Mouse (Mus musculus): ENCODE measurements at regions not wholly inside any gene's neighbourhood (a gene's known extent, or its start where the extent isn't known, plus 50 kb on each side); places are given as distances from the start of the nearest gene placed in this dataset.

DNA sequence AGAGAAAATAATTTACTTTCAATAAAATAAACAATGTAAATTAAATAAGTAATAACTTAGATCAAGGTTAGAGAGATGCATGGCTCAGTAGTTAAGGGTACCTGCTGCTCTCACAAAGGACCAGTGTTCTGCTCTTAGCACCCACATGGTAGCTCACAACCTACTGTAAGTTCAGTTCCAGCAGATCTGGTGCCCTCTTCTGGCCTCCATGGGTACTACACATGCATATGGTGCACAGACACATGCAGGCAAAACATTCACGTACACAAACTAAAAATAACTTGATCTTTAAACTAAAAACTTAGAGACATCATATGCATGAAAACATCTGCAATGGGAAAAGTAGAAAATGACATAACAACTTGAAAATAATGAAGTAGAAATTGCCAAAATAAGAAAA lies 184.2 kb upstream of the Ank start:
- DNase-seq: no peak

GRCm38 (mm10) chr15:27303856-27304255 lies 162.6 kb upstream of the Ank start:
- no peak for DNase-seq

DNA sequence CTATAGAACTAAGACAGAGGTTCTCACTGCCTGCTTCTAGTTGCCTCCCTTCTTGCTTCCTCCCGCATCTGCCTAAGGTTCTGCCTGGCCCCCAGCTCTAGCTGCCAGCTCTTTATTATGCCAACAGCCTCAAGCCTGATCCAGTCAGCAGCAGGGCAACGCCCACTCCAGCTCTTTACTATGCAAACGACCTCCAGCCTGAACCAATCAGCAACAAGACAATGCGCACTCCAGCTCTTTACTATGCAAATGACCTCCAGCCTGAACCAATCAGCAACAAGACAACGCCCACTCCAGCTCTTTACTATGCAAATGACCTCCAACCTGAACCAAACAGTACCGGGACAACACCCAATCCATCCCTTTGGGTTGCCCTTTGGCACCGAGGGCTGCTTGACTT lies 162.2 kb upstream of the Ank start:
- no peak for DNase-seq

- DNase-seq: no peak
Measured at GRCm38 (mm10) chr15:27305035-27305434, 161.4 kb upstream of the Ank start.

- no peak for DNase-seq
Measured at GRCm38 (mm10) chr15:27308639-27309038, 157.8 kb upstream of the Ank start.

- no peak for DNase-seq
Measured at GRCm38 (mm10) chr15:27315964-27316745, 150.3 kb upstream of the Ank start.

DNA sequence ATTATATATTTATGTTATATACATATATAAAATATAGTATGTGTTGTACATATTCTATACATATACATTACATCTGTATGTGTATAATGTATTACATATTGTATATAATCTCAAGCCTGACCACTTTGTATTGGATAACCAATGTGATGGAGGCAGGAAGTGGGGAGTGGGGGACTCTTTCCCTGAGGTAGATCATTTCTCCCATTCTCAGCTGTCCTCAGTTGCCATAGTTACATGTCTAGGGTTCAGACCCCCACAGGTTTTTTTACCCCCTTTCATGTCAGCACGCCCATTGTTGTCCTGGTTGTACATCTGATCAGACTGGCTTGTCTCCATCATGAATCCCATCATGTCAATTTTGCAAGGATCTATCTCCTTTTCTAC lies 149.7 kb upstream of the Ank start:
- no peak for DNase-seq

- DNase-seq: no peak
Measured at GRCm38 (mm10) chr15:27321915-27322665, 144.4 kb upstream of the Ank start.

DNA sequence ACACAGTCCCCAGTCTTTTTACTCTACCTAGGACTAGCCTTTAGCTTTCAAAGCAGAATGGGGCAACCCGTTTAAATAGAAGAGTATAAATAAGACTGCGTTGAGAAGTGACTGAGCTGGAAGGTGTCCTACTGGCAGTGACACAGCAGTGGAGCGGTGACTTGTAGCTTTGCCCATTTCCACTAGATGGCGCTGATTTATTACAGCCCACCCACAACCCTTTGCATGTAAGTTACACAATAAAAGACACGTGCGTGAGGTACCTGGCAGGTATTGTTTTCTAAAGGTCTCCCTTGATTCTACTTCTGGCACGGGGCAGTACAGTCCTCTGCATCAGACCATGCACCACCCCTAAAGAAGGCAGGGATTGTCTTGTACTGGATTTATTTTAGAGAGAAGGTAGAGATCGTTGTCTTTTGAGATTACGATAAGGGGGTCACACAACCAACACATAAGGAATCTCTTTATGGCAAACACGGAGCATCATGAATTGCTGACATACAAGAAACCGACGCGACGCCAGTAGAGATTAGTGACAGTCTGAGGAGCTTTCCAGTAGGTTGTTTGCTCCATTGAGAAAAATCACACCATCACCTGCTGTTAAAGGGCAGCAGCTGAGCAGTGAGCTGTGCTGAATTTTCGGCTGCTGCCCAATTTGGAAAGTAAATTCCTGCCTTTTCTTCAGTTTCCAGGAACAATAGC lies 140.5 kb upstream of the Ank start:
- DNase-seq: peak; percentile 72

GRCm38 (mm10) chr15:27326549-27326876 lies 140.0 kb upstream of the Ank start:
- DNase-seq: no peak

DNA sequence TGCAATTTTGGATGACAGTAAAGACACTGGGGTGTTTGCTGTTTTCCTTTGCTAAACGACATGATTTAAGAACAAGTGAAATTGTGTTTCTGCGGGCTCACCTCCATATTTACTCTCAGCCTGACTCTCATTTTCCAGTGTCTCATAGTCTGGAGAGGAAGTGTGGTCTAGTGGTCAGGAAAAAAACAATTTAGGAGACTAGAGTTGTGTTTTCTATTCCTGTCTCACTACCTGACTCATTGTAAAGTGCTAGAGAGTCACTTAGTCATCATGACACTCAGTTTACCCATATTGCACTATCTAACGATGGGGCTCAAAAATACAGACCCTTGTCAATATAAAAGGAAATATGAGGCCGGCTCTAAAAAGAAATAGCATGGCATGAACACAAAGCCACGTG lies 138.7 kb upstream of the Ank start:
- DNase-seq: no peak

DNA sequence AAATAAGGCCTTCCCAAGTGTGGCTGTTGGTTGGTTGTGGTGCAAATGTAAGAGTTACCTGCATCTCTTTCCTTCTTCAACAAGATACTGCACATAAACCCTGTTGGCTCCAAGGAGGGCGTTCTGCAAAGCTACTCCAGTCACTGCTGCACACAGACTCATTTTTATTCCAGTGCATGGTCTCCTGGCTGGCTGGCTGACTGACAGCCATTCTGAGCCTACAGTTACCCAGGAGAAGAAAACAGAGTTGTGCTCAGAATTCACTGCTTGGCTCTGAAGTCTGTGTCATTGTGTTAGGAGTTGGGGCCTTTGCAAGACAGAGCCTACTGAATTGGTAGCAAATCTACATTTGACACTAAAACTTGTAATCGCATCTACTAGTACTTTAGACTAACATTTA lies 138.0 kb upstream of the Ank start:
- no peak for DNase-seq

GRCm38 (mm10) chr15:27340070-27340469 lies 126.4 kb upstream of the Ank start:
- no peak for DNase-seq

DNA sequence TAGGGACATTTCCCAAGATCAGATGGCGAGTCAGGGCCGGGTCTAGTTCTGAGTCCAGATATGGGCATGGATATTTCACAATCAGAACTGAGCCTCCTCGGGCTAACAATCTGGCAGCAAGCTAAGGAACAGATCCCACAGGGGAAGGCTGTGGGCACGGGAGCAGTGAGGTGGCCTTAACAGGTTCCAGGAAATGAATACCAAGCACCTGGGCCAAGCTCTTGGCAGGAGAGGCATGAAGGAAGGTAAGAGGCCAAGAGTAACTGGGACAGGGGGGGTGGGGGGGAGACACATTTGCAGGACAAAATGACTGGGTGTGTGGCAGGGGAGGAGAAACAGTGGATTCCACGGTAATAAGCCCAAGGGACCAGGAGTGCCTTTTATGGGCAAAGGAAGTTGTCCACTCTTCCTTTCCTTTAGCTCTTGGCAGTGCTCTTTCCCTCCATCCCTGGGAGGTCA lies 124.9 kb upstream of the Ank start:
- peak; percentile 42 for DNase-seq

- DNase-seq: no peak
Measured at GRCm38 (mm10) chr15:27358441-27358840, 108.0 kb upstream of the Ank start.

GRCm38 (mm10) chr15:27359271-27359670 lies 107.2 kb upstream of the Ank start:
- peak; percentile 12 for DNase-seq

GRCm38 (mm10) chr15:27374517-27374916 lies 92.0 kb upstream of the Ank start:
- DNase-seq: no peak

- DNase-seq: no peak
Measured at GRCm38 (mm10) chr15:27378601-27379094, 87.8 kb upstream of the Ank start.

- no peak for DNase-seq
Measured at GRCm38 (mm10) chr15:27380436-27380945, 86.0 kb upstream of the Ank start.

DNA sequence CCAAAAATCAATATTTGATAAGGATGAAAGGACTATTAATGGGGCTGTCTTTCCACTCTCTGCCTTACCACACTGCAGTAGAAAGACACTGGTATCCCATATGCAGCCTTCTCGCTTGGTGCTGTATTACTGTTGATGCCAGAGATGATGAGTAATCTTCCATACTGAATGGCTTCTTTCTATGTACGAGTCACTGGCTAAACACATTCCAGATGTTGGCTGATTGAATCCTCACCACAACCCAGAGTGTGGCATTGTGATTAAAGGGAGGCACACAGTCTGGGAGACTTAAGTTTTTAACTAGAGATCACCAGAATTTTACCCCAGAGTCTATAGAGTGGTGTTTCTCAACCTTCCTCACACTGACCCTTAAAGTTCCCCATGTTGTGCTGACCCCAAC lies 84.9 kb upstream of the Ank start:
- no peak for DNase-seq

DNA sequence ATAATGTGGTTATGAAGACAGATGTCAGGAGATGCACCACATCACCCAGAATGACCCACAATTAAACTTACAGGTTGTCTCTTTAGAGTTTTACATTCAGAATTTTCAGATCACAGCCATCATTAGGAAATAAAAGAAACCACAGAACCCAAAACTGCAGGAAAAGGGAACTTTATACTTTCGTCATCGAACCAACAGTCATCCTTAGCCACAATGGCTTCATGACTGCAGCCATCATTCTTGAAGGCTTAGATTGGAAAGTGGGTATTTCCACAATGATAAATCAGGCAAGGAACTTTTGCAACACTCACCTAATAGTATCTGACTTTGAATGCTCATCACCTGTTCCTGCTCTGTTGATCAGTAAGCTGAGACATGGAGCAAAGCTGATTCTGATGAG lies 75.9 kb upstream of the Ank start:
- no peak for DNase-seq

DNA sequence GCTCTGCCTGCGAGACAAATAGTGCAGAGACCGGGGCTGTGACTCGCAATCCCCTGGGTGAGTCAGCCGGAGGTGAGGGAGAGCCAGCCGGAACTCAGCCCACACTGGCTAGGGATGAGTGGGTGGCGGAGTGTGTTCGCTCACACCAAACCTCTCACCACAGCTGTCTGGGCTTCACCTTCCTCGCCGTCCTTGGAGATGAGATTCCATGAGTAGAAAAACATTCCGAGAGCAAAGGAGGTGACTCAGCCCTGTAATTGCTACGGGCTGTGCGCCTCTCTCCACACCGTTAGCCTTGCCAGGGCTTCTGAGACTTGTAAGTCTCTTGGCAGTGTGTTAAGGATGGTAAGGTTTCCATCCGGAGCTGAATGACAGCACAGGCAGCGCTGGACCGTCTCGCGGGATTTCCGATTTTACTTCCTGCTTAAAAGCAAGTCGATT lies 60.7 kb upstream of the Ank start:
- peak; percentile 28 for DNase-seq

DNA sequence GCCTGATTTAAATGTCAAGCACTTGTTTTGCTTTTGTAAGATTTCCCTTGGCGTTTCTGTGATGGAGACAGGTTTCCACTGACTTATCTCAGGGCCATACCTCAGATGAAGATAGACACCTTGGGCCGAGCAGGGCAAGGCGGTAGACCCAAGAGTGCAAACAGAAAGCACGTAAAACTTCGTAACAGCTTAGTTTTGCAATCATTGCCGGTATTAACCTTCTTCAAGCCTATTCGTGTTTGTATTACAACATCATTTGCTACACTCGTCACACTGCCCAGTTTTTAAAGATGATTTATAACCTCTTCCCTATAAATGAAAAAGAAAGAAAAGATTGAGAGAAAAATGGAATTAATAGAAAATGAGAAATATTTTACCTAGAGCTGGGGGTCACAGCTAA lies 56.6 kb upstream of the Ank start:
- DNase-seq: no peak

Data from adrenal gland, postnatal 14 days (tissue).